Mouse (Mus musculus) bone marrow macrophage, adult 2 months (primary cell): ENCODE results near the gene Lrp10.

ENCODE experiments used
- CTCF ChIP-seq: IDR thresholded peaks from 2 replicates; pipeline ENCODE4 v1.5.1; 2012; ENCODE audit warnings: low read depth, mild to moderate bottlenecking, low read length, moderate library complexity
- POLR2A ChIP-seq: IDR thresholded peaks from 2 replicates; pipeline ENCODE4 v1.6.1; 2012; ENCODE audit warnings: mild to moderate bottlenecking, low read depth, low read length, borderline replicate concordance

- TF ChIP-seq CTCF (no peak), POLR2A (no peak)
Observed at GRCm38 (mm10) chr14:54443196-54443595, 20.7 kb upstream of the Lrp10 start.
